Mouse (Mus musculus) adrenal gland, adult 18-20 months (tissue): ENCODE measurements around the gene Slc12a3. TPM values are rescaled to one million over a fixed set of nuclear protein-coding genes. Genes with fewer than 3 reads are reported as not detected.

Source experiments
- DNase-seq, 2 experiments: peaks; one replicate each; pipeline ENCODE4 v3.0.0; 2021 to 2022; ENCODE audit warnings: low spot score in 2 of 2
- long read RNA-seq, 2 experiments: library from polyadenylated mRNA; stranded (forward); transcript quantifications; one replicate each; pipeline ENCODE4 v2.0.0; 2021
- total RNA-seq, 2 experiments: library from RNA; stranded (reverse); gene quantifications; 1 replicate in 1 of 2; 2 replicates in 1 of 2; pipeline ENCODE4 v1.2.3; 2021

The Slc12a3 gene
- under 1 TPM in 1 of 2 experiments, not detected in 1; 0.13 TPM for total RNA-seq
- long read RNA-seq, experiment 1: 0 reads
- long read RNA-seq, experiment 2: 0 reads

DNA sequence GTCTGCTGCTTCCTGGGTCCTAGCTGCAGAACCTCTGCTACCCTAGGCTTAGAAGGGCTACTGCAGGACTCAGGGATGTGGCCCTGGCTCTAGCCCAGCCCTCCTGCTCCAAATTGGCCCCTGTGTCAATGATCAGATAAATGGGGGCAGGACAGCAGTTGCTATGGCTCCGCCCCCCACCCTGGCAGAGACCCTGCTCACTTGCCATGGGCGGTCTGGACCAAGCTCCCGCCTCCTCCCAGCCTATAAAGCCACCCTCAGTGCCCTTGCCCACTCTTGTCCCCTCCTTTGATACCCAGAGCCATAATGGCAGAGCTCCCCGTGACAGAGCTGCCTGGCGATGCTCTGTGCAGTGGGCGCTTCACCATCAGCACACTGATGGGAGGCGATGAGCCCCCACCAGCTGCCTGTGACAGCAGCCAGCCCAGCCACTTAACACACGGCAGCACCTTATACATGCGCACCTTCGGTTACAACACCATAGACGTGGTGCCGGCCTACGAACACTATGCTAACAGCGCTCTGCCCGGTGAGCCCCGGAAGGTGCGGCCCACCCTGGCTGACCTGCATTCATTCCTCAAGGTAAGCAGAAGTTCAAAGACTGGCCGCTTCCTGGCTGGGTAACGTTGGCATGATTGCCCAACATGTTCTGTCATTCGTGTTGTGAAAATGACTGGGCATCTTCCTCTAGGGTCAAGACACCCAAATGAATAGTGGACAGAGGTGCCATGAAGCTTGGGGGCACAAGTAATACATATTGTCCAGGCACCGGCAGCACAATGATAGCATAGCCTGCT, at the start of gene Slc12a3:
Gene Slc12a3 (plus strand): TSS at position 270 of the 797 bp plus-strand sequence.
- DNase-seq: no peak

DNA sequence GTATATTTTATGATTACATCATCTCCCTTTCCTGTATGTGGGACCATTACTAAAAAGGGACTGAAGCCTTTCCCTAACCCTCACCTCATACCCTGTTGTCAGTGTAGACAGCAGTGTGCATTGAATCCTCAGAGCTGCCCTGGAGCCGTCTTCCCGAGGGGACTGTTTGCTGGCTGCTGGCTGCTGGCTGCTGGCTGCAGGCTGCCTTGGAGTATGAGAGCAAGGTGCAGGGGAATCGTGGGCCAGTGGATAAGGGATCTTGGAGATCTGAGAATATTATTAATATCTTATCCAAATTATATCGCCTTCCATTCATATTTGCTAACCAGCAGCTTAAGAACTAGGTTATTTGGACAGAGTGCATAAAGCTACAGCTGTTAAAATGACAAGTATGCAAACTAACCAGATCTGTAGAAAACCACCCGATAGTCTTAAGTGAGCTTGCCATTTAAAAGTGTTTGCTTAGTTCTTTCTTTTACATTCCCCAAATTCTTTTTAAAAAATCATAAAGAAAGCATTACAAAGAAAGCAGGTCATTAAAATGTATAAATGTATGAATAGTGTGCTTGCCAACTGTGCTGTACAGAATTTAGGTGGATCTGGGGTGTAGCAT, 48.9 kb upstream of the Slc12a3 start:
- DNase-seq: no peak

DNA sequence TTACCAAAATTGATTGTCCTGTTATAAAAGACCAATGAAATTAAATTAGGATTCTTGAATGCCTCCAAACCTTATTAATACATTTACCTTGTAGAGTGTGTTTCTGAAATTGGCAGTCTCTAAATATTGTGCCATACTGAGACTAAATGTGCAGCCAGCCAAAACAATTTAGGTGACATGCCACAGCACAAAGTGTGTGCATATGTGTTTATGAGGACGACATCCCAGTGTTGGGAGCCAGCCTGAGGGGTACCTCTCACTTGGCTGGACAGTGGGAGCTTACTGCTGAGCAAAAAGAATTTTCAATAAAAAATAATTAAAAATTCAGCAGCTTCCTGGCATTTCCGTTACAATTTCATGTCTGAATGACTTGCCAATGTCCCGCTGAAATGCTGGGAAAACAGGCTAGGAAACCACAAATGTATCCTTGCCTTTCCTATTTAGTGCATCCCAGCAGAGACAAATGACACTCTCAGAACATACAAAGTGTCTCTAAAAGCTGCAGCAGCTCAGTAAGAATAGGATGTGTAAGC, 46.5 kb upstream of the Slc12a3 start:
- no peak for DNase-seq

DNA sequence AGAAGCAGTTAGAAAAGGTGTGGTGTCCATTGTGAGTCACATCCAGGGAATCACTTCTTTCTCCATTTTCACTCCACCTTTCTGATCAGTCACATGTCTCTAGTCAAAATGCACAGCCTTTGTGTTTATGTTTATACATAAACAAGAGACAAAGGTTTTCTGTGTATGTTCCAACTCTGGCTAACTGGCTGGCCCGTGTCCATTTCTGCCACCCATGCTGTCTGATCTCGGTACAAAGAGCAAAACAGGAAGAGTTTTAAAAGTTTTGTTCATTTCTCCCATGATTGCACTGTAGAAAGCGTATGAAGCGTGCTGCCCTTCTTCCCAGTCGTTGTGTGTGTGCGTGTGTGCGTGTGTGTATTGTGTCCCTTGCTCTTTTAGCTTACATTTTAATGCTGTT, 44.8 kb upstream of the Slc12a3 start:
- no peak for DNase-seq

DNA sequence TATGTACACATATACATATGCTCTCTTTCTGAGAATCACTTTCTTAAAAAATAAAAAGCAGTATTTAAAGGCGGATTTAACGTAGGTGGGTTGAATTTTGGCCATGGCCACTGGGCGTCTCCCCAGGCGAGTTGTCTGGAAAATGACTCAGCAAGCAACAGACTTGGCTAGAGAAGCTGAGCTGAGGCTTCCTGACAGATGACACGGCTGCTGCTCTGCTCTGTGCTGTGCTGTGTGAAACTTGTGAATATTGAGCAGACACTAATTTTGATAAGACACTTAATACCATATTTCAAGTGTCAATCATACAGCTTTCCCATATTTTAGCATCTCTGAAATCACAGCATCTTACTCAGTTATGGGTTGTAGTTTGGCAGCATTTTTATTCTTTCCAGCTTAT, 38.4 kb upstream of the Slc12a3 start:
- no peak for DNase-seq

DNA sequence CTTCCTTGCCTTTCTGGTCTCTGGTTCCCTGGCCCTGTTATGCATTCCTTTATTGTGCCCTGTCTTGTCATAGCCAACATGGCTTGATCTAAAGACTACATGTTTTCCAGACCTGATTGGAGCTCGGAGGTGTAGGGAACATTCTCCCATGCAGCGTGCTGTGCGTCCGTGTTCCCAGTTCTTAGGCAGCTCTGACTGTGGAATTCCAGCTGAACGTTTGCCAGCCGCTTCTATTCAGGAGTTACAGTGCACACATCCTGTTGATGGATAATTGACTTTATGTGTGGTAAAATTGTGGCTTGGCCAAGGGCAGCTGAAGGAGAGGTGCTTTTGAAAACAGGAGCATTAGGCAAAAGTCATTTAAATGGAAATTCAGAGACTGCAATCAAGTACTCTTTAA, 36.9 kb upstream of the Slc12a3 start:
- DNase-seq: no peak

DNA sequence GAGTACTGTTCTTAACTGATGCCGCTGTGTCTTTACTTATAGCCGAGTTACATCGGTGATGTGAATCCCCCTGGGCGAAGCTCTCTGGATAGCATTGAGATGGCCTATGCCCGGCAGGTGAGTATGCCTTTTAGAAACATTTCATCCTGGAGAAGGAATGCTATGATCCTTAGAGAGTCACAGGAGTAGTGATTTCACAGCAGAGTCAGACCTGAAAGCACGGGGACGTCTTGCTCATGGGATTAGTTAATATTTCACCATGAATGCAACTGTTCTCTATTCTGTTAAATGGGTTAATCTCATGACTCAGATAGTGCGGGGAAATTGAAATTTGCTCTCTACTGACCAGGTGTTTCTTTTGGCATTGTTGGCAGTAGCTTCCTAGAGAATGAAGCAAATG, 36.4 kb upstream of the Slc12a3 start:
- no peak for DNase-seq

DNA sequence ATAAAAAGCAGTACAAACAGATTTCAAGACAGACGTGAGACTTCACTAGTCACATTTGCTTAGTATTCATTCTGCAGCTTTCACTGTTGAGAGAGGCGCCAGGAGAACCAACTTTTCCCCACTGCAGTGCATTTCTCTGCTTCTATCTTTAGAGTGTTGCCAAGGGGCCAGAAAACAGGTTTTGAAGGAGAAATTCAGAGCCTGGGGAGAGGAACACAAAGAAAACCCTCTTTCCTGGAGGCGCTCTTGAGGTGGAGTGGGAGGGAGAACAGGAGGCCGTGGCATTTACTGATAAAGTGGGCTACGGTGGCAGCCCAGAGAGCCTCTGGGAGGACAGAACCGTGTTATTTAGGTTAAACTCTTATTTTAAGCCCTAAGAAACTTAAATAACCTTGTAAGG, 33.3 kb upstream of the Slc12a3 start:
- DNase-seq: no peak

DNA sequence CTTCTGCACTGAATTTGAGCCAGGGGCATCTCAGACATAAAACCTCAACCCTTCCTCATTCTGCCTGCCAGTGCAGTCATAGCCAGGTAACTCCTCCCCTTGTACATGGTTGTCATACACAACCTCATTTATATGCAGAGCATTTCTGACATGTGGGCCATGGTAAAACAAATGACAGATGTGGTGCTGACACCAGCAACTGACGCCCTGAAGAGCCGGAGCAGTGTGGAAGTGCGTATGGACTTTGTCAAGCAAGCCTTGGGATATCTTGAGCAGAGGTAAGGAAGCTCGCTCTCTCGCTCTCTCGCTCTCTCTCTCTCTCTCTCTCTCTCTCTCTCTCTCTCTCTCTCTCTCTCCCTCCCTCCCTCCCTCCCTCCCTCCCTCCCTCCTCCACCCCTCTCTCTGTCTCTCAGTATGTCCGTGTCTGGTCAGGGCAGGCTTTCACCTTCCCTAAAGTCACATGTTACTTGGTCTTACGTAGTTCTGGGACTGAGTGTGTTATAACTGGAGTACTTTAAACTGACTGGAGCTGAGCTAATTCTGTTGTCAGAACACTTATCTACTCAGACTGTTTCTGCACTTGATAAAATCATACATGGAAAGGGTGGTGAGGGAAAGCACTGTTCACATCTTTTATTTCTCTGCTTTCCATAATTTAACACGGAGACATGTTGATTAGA, 32.5 kb upstream of the Slc12a3 start:
- no peak for DNase-seq

DNA sequence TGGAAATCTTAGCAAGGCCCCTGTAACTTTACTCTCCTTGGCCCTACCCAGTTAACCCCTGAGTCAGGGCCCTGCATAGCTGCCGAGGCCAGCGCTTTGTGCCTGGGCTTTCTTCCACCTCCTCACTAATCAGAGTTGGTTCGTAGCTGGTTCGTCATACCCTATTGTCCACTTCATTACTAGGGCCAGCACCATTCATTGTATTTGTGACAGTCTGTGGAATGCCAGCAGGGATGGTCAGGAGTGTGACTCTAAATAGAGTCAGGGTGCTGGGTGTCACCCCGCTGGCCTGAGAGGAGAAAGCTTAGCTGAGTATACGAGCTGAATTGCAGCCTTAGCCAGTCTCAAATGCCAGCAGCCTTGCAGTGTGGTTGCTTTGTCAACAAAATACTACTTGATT, 31.9 kb upstream of the Slc12a3 start:
- DNase-seq: no peak

DNA sequence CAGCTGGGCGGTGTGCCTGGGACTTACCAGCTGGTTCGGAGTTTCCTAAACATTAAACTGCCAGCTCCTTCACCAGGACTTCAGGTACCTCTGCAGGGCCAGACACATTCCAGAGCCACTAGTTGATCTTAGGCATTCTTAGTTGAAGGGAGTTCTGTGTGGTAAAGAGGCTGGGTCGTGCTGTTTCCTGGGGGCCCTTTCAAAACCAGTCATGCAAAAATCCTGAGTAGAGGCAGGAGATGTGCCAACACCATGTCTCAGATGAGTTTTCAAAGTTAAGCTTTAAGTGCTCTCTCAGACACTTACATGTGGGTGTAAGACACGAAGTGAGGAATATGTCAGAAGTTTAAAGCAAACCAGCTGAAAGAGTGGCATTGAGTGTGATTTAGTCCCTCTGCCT, 28.2 kb upstream of the Slc12a3 start:
- no peak for DNase-seq

DNA sequence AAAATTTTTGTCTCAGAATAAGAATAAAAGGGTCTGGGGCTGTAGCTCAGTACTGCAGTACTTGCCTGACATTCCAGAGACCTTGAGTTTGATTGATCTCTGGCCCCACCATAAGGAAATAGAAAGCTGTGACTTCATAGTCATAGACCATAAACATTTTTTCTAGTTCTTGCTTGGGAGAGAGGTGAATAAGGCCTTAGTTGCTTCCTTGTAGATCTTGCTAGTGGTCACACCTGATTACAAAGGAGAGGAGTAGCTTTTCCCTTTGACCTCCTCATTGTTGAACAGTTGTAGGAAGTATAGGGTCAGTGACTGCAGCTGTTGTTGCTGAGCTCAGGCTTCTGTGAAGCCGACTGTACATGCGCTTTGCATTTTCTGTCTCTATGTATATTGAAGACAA, 24.6 kb upstream of the Slc12a3 start:
- no peak for DNase-seq

DNA sequence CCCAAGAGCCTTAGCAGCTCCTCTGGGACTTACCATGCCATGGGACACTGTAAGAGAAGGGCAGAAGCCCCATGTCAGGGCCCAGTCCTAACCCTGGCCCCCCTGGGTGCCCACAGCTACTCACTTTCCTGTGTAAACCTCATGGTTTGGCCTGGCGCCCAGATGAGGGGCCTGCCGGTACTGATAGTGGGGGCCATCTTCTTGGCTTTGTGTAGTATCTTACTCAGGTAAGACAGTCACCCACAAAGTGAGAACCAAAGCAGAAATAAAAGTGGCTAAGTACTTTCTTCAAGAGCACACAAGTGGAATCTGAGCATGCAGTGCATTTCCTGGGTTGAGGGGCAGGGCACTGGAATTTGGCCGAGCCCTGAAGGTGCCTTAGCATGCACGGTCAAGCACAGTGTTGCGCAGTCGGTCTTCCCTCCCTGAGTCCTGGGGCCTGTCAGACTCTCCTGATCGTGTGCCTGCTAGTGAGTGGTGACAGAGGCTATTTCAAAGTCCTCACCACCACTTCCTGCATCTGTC, 21.9 kb upstream of the Slc12a3 start:
- DNase-seq: no peak

DNA sequence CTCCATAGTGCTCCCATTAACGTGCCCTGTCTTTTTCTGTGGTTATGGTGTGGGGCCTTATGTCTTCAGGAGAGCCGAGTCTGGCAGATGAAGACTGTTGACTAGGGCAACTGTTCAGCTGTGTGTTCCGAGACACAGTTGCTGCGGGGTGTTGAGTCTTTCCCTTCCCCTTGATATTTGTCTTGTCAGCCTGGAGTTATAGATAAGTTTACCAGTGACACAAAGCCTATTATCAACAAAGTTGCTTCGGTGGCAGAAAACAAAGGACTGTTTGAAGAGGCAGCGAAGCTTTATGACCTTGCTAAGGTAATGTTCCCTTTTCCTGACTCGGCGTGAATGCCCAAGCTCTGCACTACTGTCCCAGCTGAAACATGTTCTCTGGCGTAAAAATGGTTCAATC, 21.3 kb upstream of the Slc12a3 start:
- DNase-seq: no peak

DNA sequence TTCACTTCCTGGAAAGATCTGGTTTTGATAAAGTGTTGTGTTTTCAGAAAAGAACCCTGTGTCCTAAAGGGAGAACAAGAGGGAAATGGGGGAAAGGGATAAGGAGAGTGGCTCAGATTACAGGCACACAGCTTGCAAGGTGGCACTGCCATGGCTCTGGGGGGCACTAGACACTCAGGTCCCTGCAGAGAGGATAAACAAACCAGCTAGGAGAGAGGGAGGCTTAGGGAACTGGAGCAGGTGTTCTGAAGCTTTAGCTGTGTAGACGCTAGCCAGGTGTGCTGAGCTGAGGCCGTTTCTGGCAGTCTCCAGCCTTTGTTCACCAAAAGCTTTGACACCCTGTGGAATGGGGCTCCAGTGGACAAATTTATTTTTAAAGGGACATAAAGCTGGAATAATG, 14.9 kb upstream of the Slc12a3 start:
- no peak for DNase-seq

DNA sequence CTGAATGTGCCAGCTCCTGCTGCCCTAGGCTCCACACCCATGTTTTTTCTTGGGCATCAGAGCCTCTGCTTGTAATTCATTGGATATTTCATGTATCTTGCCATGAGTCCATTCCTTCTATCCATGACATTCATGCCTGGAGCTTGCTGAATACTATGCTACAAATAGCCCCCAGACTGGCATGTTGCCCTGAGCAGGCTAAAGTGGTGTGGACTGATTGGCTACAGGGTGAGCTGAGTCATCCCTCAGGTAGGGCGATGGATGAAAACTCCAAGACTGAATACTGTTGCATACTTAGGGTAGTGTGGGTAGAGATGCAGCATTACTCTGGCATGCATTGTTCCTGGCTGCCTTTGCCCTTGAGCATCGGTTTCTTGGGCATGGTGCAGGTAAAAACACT, 11.8 kb upstream of the Slc12a3 start:
- no peak for DNase-seq

DNA sequence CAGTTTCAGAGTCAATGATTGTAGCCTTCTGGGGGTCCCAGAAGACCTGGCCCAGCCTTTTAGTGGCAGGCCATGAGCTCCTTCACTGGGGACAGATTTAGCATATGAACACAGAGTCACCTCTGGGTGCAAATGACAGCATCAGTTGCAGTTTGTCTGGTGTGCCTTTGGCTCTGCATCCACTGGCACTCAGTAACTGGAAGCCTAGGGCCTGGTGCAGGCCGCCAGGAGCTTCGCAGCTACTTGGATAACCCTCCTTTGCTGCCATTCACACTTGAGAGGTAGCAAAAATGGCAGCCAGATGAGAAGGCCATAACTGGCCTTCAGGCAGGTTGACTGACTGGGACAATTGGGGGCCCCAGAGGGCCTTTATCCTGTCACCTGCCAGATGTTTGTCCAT, 11.3 kb upstream of the Slc12a3 start:
- no peak for DNase-seq

DNA sequence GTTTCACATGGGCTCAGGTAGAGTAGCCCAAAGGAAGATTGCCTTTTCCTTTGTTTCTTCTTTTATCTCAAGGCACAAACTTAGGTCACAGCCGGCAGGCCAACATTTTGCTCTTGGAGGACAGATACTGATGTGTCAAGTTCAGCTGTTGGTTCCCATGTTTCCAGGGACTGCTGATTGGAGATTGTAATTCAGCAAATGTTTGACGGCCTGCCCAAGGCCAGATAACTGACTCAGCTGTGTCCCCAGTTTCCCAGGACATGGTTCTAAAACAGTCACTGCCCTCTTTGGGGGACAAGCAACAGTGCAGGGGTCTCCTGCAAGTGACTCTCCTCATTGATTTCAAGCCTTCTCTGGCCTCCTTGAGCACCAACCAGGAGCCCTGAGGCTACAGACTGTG, 9.0 kb upstream of the Slc12a3 start:
- DNase-seq: no peak

DNA sequence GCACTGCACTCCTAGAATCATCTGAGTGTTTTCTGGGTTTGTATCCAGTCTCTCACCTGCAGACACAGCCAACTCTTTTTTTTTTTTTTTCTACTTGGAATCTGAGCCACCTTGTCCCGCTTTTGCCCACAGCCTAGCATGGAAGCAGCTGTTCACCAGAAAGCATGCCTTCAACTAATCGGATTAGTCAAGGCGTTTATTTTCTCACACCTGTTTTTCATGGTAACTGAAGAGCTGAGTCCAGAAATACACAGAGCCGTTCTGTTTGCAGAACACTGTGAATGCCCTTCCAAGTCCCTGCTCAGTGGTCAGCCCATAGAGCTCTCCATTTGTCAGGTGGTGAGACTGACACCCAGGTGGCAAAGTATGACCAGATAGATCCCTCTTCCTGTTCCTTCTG, 6.9 kb upstream of the Slc12a3 start:
- no peak for DNase-seq

DNA sequence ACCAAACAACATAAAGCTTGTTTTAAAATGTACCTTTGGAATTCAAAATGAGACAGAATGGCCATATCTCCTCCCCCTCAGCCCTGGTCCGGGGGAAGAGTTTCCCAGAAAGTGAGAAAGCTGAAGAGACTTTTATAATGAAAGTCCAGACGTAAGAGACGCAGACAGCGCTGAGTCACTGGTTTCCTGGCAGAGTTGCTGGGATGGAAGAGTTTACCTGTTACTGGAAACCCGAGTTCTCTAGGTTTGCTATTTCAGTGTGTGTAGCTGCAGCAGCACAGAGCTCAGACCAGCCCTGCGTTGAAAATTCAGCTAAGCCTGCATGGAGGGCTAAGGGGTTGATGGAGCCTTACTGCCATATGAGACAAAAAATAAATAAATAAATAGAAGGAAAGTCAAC, 6.0 kb upstream of the Slc12a3 start:
- DNase-seq: no peak

DNA sequence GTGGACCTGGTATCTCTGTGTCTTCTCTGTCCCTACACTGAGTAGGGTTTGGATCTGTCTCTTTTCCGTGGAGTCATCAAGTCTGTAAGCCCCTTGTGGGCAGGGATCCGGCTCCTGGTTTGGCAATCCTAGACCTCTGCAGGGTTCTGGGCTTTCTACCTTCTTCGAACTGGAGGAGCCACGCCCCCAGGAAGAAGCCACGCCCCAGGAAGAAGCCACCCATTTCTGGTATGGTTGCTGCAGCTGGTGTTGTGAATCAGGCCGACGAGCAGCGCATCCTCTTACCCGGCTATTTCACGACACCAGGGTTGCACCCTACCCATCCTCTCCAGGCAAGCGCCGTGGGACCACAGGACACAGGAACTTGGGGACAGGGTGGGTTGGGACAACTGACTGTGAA, 4.9 kb upstream of the Slc12a3 start:
- DNase-seq: no peak

DNA sequence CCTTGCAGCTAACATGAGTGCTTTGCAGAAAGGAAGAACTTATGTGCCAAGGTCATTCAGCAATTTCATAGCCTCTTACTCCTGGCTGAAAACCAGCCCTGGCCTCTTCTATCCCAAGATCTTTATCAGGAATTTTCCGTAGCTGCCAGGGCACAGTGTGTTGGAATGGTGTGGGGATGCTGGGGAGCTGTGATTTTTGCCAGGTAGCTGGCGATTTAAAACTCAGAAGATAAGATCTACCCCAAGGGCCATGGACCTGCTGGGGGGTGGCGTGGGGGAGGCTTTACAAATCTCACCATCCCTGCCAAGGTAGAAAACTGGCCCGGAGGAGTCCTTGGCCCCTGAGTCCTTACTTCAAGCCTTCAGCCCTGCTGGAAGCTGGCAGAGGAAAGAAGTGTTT, 3.0 kb upstream of the Slc12a3 start:
- no peak for DNase-seq
